Mouse (Mus musculus) lung, adult 2 months (tissue): ENCODE results near the gene Ess2. TPM values are rescaled to one million over a fixed set of nuclear protein-coding genes. Genes with fewer than 3 reads are reported as not detected.
A peak's percentile ranks its signal among the peaks of the same experiment; 100 is the strongest.

ENCODE experiments used
- DNase-seq: peaks from one replicate; pipeline ENCODE4 v3.0.0; 2022
- H3K4me1 ChIP-seq: fragments of 200-500 bp; 2 replicates; pipeline ENCODE4 v1.6.1; 2011; ENCODE audit warnings: low read length; ENCODE audit not compliant: control insufficient read depth, insufficient read depth
- H3K4me3 ChIP-seq: fragments of 200-500 bp; replicated peaks from 2 replicates; pipeline ENCODE3; 2011; ENCODE audit warnings: low read depth, mild to moderate bottlenecking, control low read depth, low read length; ENCODE audit errors: extremely low read depth
- CTCF ChIP-seq: fragments of 200-500 bp; IDR thresholded peaks from 2 replicates; pipeline ENCODE4 v1.5.1; 2011; ENCODE audit warnings: mild to moderate bottlenecking, low read length, control low read depth; ENCODE audit not compliant: insufficient read depth
- POLR2A ChIP-seq: fragments of 200-500 bp; IDR thresholded peaks from 2 replicates; pipeline ENCODE4 v1.6.1; 2011; ENCODE audit warnings: low read depth, mild to moderate bottlenecking, control low read depth, low read length, borderline replicate concordance; ENCODE audit errors: extremely low read depth
- WGBS: fragments of 180-500 bp; shearing (Covaris S2); methylation state at CpG from one replicate; pipeline ENCODE4 v1.1.7; 2018; 5-methylcytosine and 5-hydroxymethylcytosine counted together
- polyA plus RNA-seq: library from polyadenylated mRNA; depleted of rRNA; stranded (reverse); fragments of >200 nt; gene quantifications from 2 replicates; pipeline ENCODE4 v1.2.3, GENCODE M21; 2012

Gene Ess2
- polyA plus RNA-seq, 1 experiment = 22.8 TPM

GRCm38 (mm10) chr16:17938187-17938586 lies 27.0 kb upstream of the Ess2 start:
- no peak for DNase-seq
- Histone ChIP-seq H3K4me3 (no peak overlapping the region), H3K4me1 (no peaks in the 10 kb centered on the region)
- WGBS = 44% methylated on average over 7 of the region's 7 CpGs
- no peak for TF ChIP-seq POLR2A
- TF ChIP-seq CTCF = no peak

DNA sequence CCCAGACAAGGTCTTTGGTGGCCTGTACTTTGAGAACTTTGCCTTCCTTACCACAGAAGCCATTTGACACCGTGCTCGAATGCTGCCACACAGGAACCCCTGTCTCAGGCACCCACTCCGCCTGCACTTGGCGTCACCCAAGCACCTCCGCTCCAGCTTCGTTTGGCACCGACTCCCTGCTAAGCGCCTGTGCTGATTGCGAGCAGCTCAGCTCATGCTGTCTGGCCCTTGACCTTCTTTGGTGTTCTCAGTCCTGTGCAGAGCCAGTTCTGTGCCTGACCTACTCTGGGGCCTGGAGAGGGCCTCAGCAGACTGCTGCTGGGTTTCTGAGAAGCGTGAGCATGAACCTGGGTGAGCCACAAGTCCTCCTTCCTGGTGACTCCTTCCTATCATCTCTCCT lies 25.6 kb upstream of the Ess2 start:
- Histone ChIP-seq H3K4me1 (no peaks in the 10 kb centered on the region), H3K4me3 (no peak overlapping the region)
- no peak for DNase-seq
- 66% methylated on average over 10 of the region's 10 CpGs for WGBS
- TF ChIP-seq POLR2A = no peak
- TF ChIP-seq CTCF = no peak

- 35% methylated on average over 3 of the region's 3 CpGs for WGBS
- H3K4me1 ChIP-seq = no peaks in the 10 kb centered on the region
- no peak for DNase-seq
- no peak for TF ChIP-seq CTCF
- TF ChIP-seq POLR2A = no peak
- H3K4me3 ChIP-seq = no peak overlapping the region
These were observed 23.3 kb upstream of the Ess2 start for GRCm38 (mm10) chr16:17934445-17934910.

GRCm38 (mm10) chr16:17933594-17934444 lies 22.7 kb upstream of the Ess2 start:
- Histone ChIP-seq H3K4me1 (no peaks in the 10 kb centered on the region), H3K4me3 (no peak overlapping the region)
- no peak for DNase-seq
- 62% methylated on average over 9 of the region's 9 CpGs for WGBS
- TF ChIP-seq CTCF = no peak
- TF ChIP-seq POLR2A = no peak

DNA sequence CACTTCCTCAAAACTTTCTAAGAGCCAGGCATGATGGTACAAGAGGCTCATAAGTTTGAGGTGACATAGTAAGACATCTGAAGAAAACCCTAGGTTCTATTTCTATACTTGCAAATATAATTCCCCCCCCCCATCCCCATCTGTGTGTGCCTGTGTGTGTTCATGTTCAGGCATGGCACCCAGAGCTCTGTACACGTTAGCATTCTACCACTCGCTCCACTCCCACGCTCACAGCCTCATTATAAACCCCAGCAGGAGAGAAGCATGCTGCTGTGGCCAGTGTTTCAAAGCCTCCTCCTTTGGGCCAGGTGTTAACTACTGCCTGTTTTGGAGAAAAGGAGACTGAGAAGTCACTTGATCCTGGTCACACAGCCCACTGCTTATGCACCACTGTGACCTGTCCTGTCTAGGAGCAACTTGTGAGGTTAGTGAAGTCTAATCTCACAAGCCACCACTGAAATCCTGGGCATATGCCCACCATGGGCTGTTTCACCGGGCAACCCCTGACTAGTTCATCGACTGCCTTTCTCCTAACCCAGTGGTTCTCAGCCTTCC lies 20.8 kb upstream of the Ess2 start:
- 74% methylated on average over 5 of the region's 5 CpGs for WGBS
- DNase-seq = no peak
- Histone ChIP-seq H3K4me1 (no peaks in the 10 kb centered on the region), H3K4me3 (no peak overlapping the region)
- TF ChIP-seq POLR2A = no peak
- TF ChIP-seq CTCF = no peak

GRCm38 (mm10) chr16:17929631-17930030 lies 18.5 kb upstream of the Ess2 start:
- DNase-seq = no peak
- no peak overlapping the region for H3K4me3 ChIP-seq
- H3K4me1 ChIP-seq = no peaks in the 10 kb centered on the region
- 84% methylated on average over 2 of the region's 2 CpGs for WGBS
- TF ChIP-seq CTCF = no peak
- no peak for TF ChIP-seq POLR2A

DNA sequence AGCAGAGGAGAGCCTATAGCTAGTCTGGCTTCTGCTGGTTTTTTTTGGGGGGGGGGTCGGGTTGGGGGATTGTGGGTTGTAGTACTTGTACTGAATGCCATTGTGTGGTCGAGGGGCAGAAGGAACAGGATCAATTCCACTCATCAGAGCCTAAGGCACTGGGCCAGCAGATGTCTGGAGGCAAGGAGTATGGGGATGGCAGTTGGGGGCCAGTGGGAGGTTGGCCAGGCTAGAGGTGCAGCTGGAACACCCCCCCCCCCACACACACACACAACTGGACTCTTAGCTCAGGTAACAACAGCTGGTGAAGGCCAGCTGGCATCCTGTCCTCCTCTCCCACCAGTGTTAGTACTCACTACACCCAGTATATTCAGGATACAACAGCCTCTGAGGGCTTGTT lies 18.1 kb upstream of the Ess2 start:
- no peak for DNase-seq
- Histone ChIP-seq H3K4me3 (no peak overlapping the region), H3K4me1 (no peaks in the 10 kb centered on the region)
- TF ChIP-seq POLR2A (no peak), CTCF (no peak)
- 14% methylated on average over 2 of the region's 2 CpGs for WGBS

DNA sequence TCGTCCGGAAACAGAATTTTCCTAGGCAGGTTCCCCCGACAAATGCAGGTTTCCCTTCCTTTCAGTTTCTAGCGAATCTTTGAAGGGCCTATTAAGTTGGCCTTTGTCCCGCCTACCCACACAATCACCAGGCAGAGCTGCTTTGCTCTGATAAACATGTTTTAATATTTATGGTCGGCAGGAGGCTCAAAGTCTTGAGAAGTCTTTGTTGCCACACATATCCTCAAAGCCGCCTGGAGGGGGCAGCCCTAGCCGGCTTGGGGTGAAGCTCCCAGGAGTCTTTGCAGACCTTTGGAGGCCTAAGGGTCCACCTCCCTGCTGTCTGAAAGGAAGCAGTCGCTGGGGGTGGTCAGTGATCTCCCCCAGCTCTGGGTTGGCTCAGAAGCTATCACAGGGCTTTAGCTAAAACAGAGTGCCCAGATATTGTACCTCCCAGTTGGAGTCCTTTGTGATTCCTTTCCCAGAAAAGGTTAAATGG lies 17.5 kb upstream of the Ess2 start:
- DNase-seq = peak; percentile 73
- H3K4me3 ChIP-seq = peak overlapping the region; percentile 65
- no peaks in the 10 kb centered on the region for H3K4me1 ChIP-seq
- 0% methylated on average over 9 of the region's 9 CpGs for WGBS
- TF ChIP-seq CTCF (peak; percentile 44), POLR2A (no peak)

DNA sequence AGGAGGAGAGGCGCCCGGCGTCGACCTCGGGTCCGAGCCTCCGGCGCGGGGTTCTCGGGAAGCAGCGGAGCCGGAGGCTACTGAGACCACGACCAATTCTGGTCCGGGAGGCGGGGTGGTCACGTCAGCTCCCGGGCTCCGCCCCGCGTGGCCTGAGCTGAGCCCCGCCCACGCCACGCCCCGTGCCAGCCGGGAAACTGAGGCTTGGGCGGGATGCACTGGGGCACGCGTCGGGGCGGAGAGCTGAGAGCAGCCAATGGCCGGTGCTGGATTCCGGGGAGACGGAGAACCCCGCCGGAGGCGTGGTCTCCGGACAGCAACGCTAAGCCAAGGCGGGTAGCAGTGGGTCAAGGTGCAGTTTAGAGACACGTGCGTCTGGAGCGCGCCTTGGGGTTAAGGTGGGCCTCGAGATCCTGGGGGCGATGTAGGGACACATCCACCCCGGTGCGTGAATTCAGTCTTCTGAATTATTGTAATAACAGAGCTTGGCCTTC lies 17.0 kb upstream of the Ess2 start, which contains the start of gene Slc25a1:
Gene Slc25a1, minus strand, starts transcription at position 133 of the 494 bp plus-strand sequence.
- peak within 1 kb of the TSS; percentile 65 for H3K4me3 ChIP-seq
- TF ChIP-seq CTCF (no peak), POLR2A (no peak; the same call in 1 of the 2 replicates)
- 1% methylated on average over 46 of the region's 47 CpGs for WGBS
- peak; percentile 83 for DNase-seq
- no peaks in the 10 kb centered on the region for H3K4me1 ChIP-seq
